Mouse (Mus musculus): ENCODE data around the gene Kazn.

Gene Kazn

GRCm38 (mm10) chr4:142162729-142163128, 76.5 kb downstream of the Kazn start:
- DNase-seq (ENCODE audit: low spot score): no peak

- no peak for DNase-seq (ENCODE audit: low spot score)
Observed at GRCm38 (mm10) chr4:142162102-142162501, 77.1 kb downstream of the Kazn start.

- no peak for DNase-seq (ENCODE audit: low spot score)
Observed at GRCm38 (mm10) chr4:142160041-142160440, 79.2 kb downstream of the Kazn start.

- no peak for DNase-seq (ENCODE audit: low spot score)
Observed at GRCm38 (mm10) chr4:142156506-142156905, 82.7 kb downstream of the Kazn start.

GRCm38 (mm10) chr4:142154246-142154645, 85.0 kb downstream of the Kazn start:
- DNase-seq (ENCODE audit: low spot score): no peak

GRCm38 (mm10) chr4:142153526-142153925, 85.7 kb downstream of the Kazn start:
- DNase-seq (ENCODE audit: low spot score): peak; percentile 40

GRCm38 (mm10) chr4:142152733-142153422, 86.3 kb downstream of the Kazn start:
- no peak for DNase-seq (ENCODE audit: low spot score)

GRCm38 (mm10) chr4:142150086-142150485, 89.1 kb downstream of the Kazn start:
- DNase-seq (ENCODE audit: low spot score): no peak

GRCm38 (mm10) chr4:142149202-142149601, 90.0 kb downstream of the Kazn start:
- no peak for DNase-seq (ENCODE audit: low spot score)

GRCm38 (mm10) chr4:142147671-142148070, 91.5 kb downstream of the Kazn start:
- DNase-seq (ENCODE audit: low spot score): no peak

- DNase-seq (ENCODE audit: low spot score): no peak
Observed at GRCm38 (mm10) chr4:142144096-142144495, 95.1 kb downstream of the Kazn start.

- DNase-seq (ENCODE audit: low spot score): no peak
Observed at GRCm38 (mm10) chr4:142143290-142143689, 95.9 kb downstream of the Kazn start.

- no peak for DNase-seq (ENCODE audit: low spot score)
Observed at GRCm38 (mm10) chr4:142139729-142140128, 99.5 kb downstream of the Kazn start.

- DNase-seq (ENCODE audit: low spot score): no peak
Observed at GRCm38 (mm10) chr4:142138356-142139099, 100.7 kb downstream of the Kazn start.

GRCm38 (mm10) chr4:142136766-142137503, 102.3 kb downstream of the Kazn start:
- DNase-seq (ENCODE audit: low spot score): no peak

GRCm38 (mm10) chr4:142135515-142135914, 103.7 kb downstream of the Kazn start:
- no peak for DNase-seq (ENCODE audit: low spot score)

- DNase-seq (ENCODE audit: low spot score): no peak
Observed at GRCm38 (mm10) chr4:142130162-142130561, 109.0 kb downstream of the Kazn start.

- no peak for DNase-seq (ENCODE audit: low spot score)
Observed at GRCm38 (mm10) chr4:142127275-142127788, 111.9 kb downstream of the Kazn start.

- no peak for DNase-seq (ENCODE audit: low spot score)
Observed at GRCm38 (mm10) chr4:142126641-142127274, 112.4 kb downstream of the Kazn start.

GRCm38 (mm10) chr4:142121164-142121563, 118.0 kb downstream of the Kazn start:
- no peak for DNase-seq (ENCODE audit: low spot score)

- no peak for DNase-seq (ENCODE audit: low spot score)
Observed at GRCm38 (mm10) chr4:142118522-142118921, 120.7 kb downstream of the Kazn start.

- no peak for DNase-seq (ENCODE audit: low spot score)
Observed at GRCm38 (mm10) chr4:142117993-142118392, 121.2 kb downstream of the Kazn start.
